Comparison of ENCODE assay signal across 25 mouse cellular contexts in genomic region chr4:17569061-17569460, GRCm38 (mm10).
"Had no signal": no experiment of that assay in that cellular context is flagged by ENCODE, and none has a peak within 500 bp of the region (broad histone marks: within the 10 kb centered on the region; RNA-seq: fewer than 3 reads in every experiment).

No protein-coding gene starts in this region.

- H3K4me3 ChIP-seq: gastrocnemius, adult 2 months; heart, embryonic 10.5 days; heart, embryonic 12.5 days; hindbrain, embryonic 10.5 days; hindbrain, embryonic 12.5 days; hindbrain, embryonic 15.5 days; intestine, embryonic 15.5 days; limb, embryonic 13.5 days; limb, embryonic 15.5 days; liver, embryonic 12.5 days had no signal

- H3K27me3 ChIP-seq: heart, embryonic 12.5 days; hindbrain, embryonic 12.5 days; hindbrain, embryonic 15.5 days; intestine, embryonic 15.5 days; limb, embryonic 13.5 days; limb, embryonic 15.5 days; liver, embryonic 12.5 days had no signal

- H3K36me3 ChIP-seq: heart, embryonic 10.5 days; heart, embryonic 12.5 days; hindbrain, embryonic 10.5 days; hindbrain, embryonic 12.5 days; hindbrain, embryonic 15.5 days; intestine, embryonic 15.5 days; limb, embryonic 13.5 days; limb, embryonic 15.5 days; liver, embryonic 12.5 days had no signal

- H3K4me2 ChIP-seq: heart, embryonic 12.5 days; hindbrain, embryonic 12.5 days; hindbrain, embryonic 15.5 days; intestine, embryonic 15.5 days; limb, embryonic 13.5 days; limb, embryonic 15.5 days; liver, embryonic 12.5 days had no signal

- H3K4me1 ChIP-seq: heart, embryonic 10.5 days; heart, embryonic 12.5 days; hindbrain, embryonic 10.5 days; hindbrain, embryonic 12.5 days; hindbrain, embryonic 15.5 days; intestine, embryonic 15.5 days; limb, embryonic 13.5 days; limb, embryonic 15.5 days; liver, embryonic 12.5 days had no signal

- ATAC-seq: inflammation-experienced regulatory T-cells, adult 6 months; intestine, embryonic 15.5 days; intestine, postnatal 0 days; liver, embryonic 12.5 days had no signal

- DNase-seq: gastrocnemius, adult 2 months; gastrocnemius, postnatal 10 days; gastrocnemius, postnatal 25 days; heart, adult 18-20 months; heart, postnatal 10 days; heart, postnatal 4 days; kidney, adult 18-20 months; kidney, adult 8-10 months; kidney, postnatal 10 days; kidney, postnatal 25 days; layer of hippocampus, adult 9-11 months; layer of hippocampus, postnatal 36 days; left cerebral cortex, postnatal 4 days had no signal

- H3K9ac ChIP-seq: heart, embryonic 12.5 days; hindbrain, embryonic 12.5 days; hindbrain, embryonic 15.5 days; intestine, embryonic 15.5 days; limb, embryonic 13.5 days; limb, embryonic 15.5 days; liver, embryonic 12.5 days; liver, embryonic 14.5 days had no signal

- H3K9me3 ChIP-seq: heart, embryonic 10.5 days; hindbrain, embryonic 10.5 days; hindbrain, embryonic 12.5 days; hindbrain, embryonic 15.5 days; intestine, embryonic 15.5 days; limb, embryonic 13.5 days; limb, embryonic 15.5 days; liver, embryonic 12.5 days had no signal

- H3K27ac ChIP-seq: gastrocnemius, adult 2 months; heart, embryonic 10.5 days; hindbrain, embryonic 10.5 days; hindbrain, embryonic 12.5 days; hindbrain, embryonic 15.5 days; intestine, embryonic 15.5 days; limb, embryonic 13.5 days; limb, embryonic 15.5 days; liver, embryonic 12.5 days; liver, embryonic 14.5 days had no signal
